Mouse (Mus musculus) CH12.LX (cell line): ENCODE measurements around the gene Lrrc4.

Source experiments
- CTCF ChIP-seq, 2 experiments: IDR thresholded peaks in 1 of 2; conservative IDR thresholded peaks in 1 of 2; 2 replicates each; pipeline ENCODE4 v1.5.1; 2011 to 2012; ENCODE audit warnings: low read depth in 2 of 2, low read length in 2 of 2, improper control_type of control experiment in 1 of 2, inconsistent platforms in 1 of 2, mild to moderate bottlenecking in 1 of 2, moderate library complexity in 1 of 2
- EP300 ChIP-seq: IDR thresholded peaks from 2 replicates; pipeline ENCODE4 v1.6.1; 2011; ENCODE audit warnings: low read length, improper control_type of control experiment
- MAZ ChIP-seq: IDR thresholded peaks from 2 replicates; pipeline ENCODE4 v1.6.1; 2012; ENCODE audit warnings: low read depth, mild to moderate bottlenecking, inconsistent platforms, low read length, improper control_type of control experiment, moderate library complexity
- NRF1 ChIP-seq: IDR thresholded peaks from 2 replicates; pipeline ENCODE4 v1.6.1; 2014; ENCODE audit warnings: low read depth, mild to moderate bottlenecking, inconsistent platforms, low read length, improper control_type of control experiment, moderate library complexity
- PAX5 ChIP-seq: IDR thresholded peaks from 2 replicates; pipeline ENCODE4 v1.6.1; 2012; ENCODE audit warnings: low read length, inconsistent platforms, mixed read lengths
- POLR2A ChIP-seq: IDR thresholded peaks from 2 replicates; pipeline ENCODE4 v1.6.1; 2011; ENCODE audit warnings: low read depth, mild to moderate bottlenecking, improper control_type of control experiment, low read length

- TF ChIP-seq EP300: no peak
- TF ChIP-seq POLR2A: no peak
- no peak for TF ChIP-seq PAX5
- TF ChIP-seq MAZ: no peak
- no peak for TF ChIP-seq CTCF (conservative IDR thresholded peaks at IDR 0.05 in 1 of 2, IDR thresholded peaks at IDR 0.05 in 1 of 2; ENCODE audit: low read depth in 2 of 2, low read length in 2 of 2)
- TF ChIP-seq NRF1: no peak
Measured at GRCm38 (mm10) chr6:28823802-28824201, 7.7 kb downstream of the Lrrc4 start.
